In genomic region chrX:14273628-14274337, GRCm38 (mm10) we compare ENCODE assay signal across 10 mouse cellular contexts.
DNase-seq lines count a peak whose midpoint lies in the region; ATAC-seq and TF ChIP-seq lines count a peak whose summit lies in the region.
"Had no signal": no experiment of that assay in that cellular context is flagged by ENCODE, and none has a peak within 500 bp of the region (broad histone marks: within the 10 kb centered on the region; RNA-seq: fewer than 3 reads in every experiment).

No protein-coding gene starts in this region.

- H3K4me3 ChIP-seq in heart, postnatal 0 days (ENCODE audit: low read depth, low read length): no peak overlapping the region
- H3K4me3 ChIP-seq in heart, embryonic 12.5 days: no peak overlapping the region
- no peak overlapping the region for H3K4me3 ChIP-seq in hindbrain, embryonic 16.5 days (ENCODE audit: low read length)
- H3K4me3 ChIP-seq in neural tube, embryonic 14.5 days (ENCODE audit: low read depth, low read length): no peak overlapping the region

- ATAC-seq in heart, postnatal 0 days (ENCODE audit: insufficient read depth, low read depth): no peak
- ATAC-seq in heart, embryonic 12.5 days (ENCODE audit: insufficient number of reproducible peaks, low FRiP score): no peak
- peak; percentile 97 for ATAC-seq in hindbrain, embryonic 16.5 days
- peak; percentile 88 for ATAC-seq in neural tube, embryonic 14.5 days (ENCODE audit: low read depth)
- ATAC-seq in cerebellum, adult (ENCODE audit: insufficient number of reproducible peaks, low FRiP score, low TSS enrichment): no peak

- TF ChIP-seq EP300 in heart, postnatal 0 days (IDR thresholded peaks at IDR 0.05; ENCODE audit: low read depth): no peak

- H3K4me2 ChIP-seq in heart, postnatal 0 days (ENCODE audit: low read depth, low read length): no peak overlapping the region
- H3K4me2 ChIP-seq in heart, embryonic 12.5 days: no peak overlapping the region
- H3K4me2 ChIP-seq in hindbrain, embryonic 16.5 days (ENCODE audit: low read length): no peak overlapping the region
- no peak overlapping the region for H3K4me2 ChIP-seq in neural tube, embryonic 14.5 days (ENCODE audit: low read depth, low read length)

- DNase-seq in heart, postnatal 0 days (ENCODE audit: low spot score): peak; percentile 5
- peak; percentile 43 for DNase-seq in embryo, embryonic 11 days
- DNase-seq in adrenal gland, postnatal 4 days (ENCODE audit: low spot score in 2 of 2): no peak
- no peak for DNase-seq in urinary bladder, postnatal 14 days (ENCODE audit: low spot score)
- DNase-seq: adrenal gland, postnatal 25 days; kidney, postnatal 10 days had no signal

- no peak for TF ChIP-seq CTCF in heart, postnatal 0 days (IDR thresholded peaks at IDR 0.05; ENCODE audit: low read depth)

- H3K36me3 ChIP-seq in heart, postnatal 0 days (replicated peaks; ENCODE audit: control insufficient read depth, insufficient read depth, low read length): no peaks in the 10 kb centered on the region
- H3K36me3 ChIP-seq in heart, embryonic 12.5 days: no peaks in the 10 kb centered on the region
- H3K36me3 ChIP-seq in hindbrain, embryonic 16.5 days (ENCODE audit: control insufficient read depth, insufficient read depth, low read length): no peaks in the 10 kb centered on the region
- H3K36me3 ChIP-seq in neural tube, embryonic 14.5 days (ENCODE audit: control insufficient read depth, insufficient read depth, low read length): no peaks in the 10 kb centered on the region

- H3K27me3 ChIP-seq in heart, postnatal 0 days (ENCODE audit: control insufficient read depth, insufficient read depth, low read length): no peaks in the 10 kb centered on the region
- no peaks in the 10 kb centered on the region for H3K27me3 ChIP-seq in heart, embryonic 12.5 days (replicated peaks)
- H3K27me3 ChIP-seq in hindbrain, embryonic 16.5 days (replicated peaks; ENCODE audit: control insufficient read depth, insufficient read depth, low read length): no peaks in the 10 kb centered on the region
- no peaks in the 10 kb centered on the region for H3K27me3 ChIP-seq in neural tube, embryonic 14.5 days (ENCODE audit: control insufficient read depth, insufficient read depth, low read length)

- no peaks in the 10 kb centered on the region for H3K4me1 ChIP-seq in heart, postnatal 0 days (ENCODE audit: control insufficient read depth, insufficient read depth)
- H3K4me1 ChIP-seq in heart, embryonic 12.5 days (replicated peaks): no peaks in the 10 kb centered on the region
- H3K4me1 ChIP-seq in hindbrain, embryonic 16.5 days (ENCODE audit: control insufficient read depth, insufficient read depth, low read depth, low read length): no peaks in the 10 kb centered on the region
- no peaks in the 10 kb centered on the region for H3K4me1 ChIP-seq in neural tube, embryonic 14.5 days (ENCODE audit: control insufficient read depth, insufficient read depth, low read length)

- H3K9ac ChIP-seq in heart, postnatal 0 days (replicated peaks; ENCODE audit: low read depth, low read length): no peak overlapping the region
- no peak overlapping the region for H3K9ac ChIP-seq in heart, embryonic 12.5 days
- H3K9ac ChIP-seq in hindbrain, embryonic 16.5 days (ENCODE audit: low read depth, low read length): no peak overlapping the region
- H3K9ac ChIP-seq in neural tube, embryonic 14.5 days (replicated peaks; ENCODE audit: low read depth, low read length): no peak overlapping the region

- WGBS in heart, postnatal 0 days: 59% methylated on average over 6 of the region's 6 CpGs
- 65% methylated on average over 6 of the region's 6 CpGs for WGBS in heart, embryonic 12.5 days
- WGBS in hindbrain, embryonic 16.5 days: 48% methylated on average over 6 of the region's 6 CpGs
- 47% methylated on average over 6 of the region's 6 CpGs for WGBS in neural tube, embryonic 14.5 days

- no peaks in the 10 kb centered on the region for H3K9me3 ChIP-seq in heart, postnatal 0 days (replicated peaks; ENCODE audit: control insufficient read depth, low read length)
- H3K9me3 ChIP-seq in heart, embryonic 12.5 days (replicated peaks): no peaks in the 10 kb centered on the region
- no peaks in the 10 kb centered on the region for H3K9me3 ChIP-seq in hindbrain, embryonic 16.5 days (ENCODE audit: control insufficient read depth, low read length)
- no peaks in the 10 kb centered on the region for H3K9me3 ChIP-seq in neural tube, embryonic 14.5 days (ENCODE audit: control insufficient read depth, low read length)

- no peak overlapping the region for H3K27ac ChIP-seq in heart, postnatal 0 days (ENCODE audit: low read depth)
- no peak overlapping the region for H3K27ac ChIP-seq in heart, embryonic 12.5 days (ENCODE audit: poor library complexity, severe bottlenecking)
- no peak overlapping the region for H3K27ac ChIP-seq in hindbrain, embryonic 16.5 days (ENCODE audit: low read depth, low read length)
- no peak overlapping the region for H3K27ac ChIP-seq in neural tube, embryonic 14.5 days (ENCODE audit: low read depth, low read length)

Comparison
In these comparisons a context has a peak if more than half of its experiments do, and no peak if none do; other contexts are left out.
1. ATAC-seq: peak in hindbrain, embryonic 16.5 days (single experiment) and neural tube, embryonic 14.5 days (single experiment); none in heart, postnatal 0 days (single experiment), heart, embryonic 12.5 days (single experiment) and cerebellum, adult (single experiment).
2. DNase-seq: peak in heart, postnatal 0 days (single experiment) and embryo, embryonic 11 days (single experiment); none in adrenal gland, postnatal 4 days (0 of 2) and urinary bladder, postnatal 14 days (single experiment).